ENCODE assay signal across 22 mouse cellular contexts in genomic region chr10:50890621-50891020, GRCm38 (mm10). TPM values are rescaled to one million over a fixed set of nuclear protein-coding genes. Genes with fewer than 3 reads are reported as not detected.
DNase-seq lines count a peak whose midpoint lies in the region; ATAC-seq lines count a peak whose summit lies in the region.
"Had no signal": no experiment of that assay in that cellular context is flagged by ENCODE, and none has a peak within 500 bp of the region (broad histone marks: within the 10 kb centered on the region; RNA-seq: fewer than 3 reads in every experiment).

No protein-coding gene starts in this region.

- ATAC-seq in hindbrain, embryonic 13.5 days (ENCODE audit: low FRiP score), result no peak
- no peak for ATAC-seq in kidney, embryonic 15.5 days (replicated peaks; ENCODE audit: low FRiP score)
- ATAC-seq: forebrain, embryonic 14.5 days; forebrain, embryonic 16.5 days had no signal

- H3K4me3 ChIP-seq in hindbrain, embryonic 10.5 days, result no peak overlapping the region
- no peak overlapping the region for H3K4me3 ChIP-seq in hindbrain, embryonic 13.5 days
- H3K4me3 ChIP-seq in kidney, embryonic 15.5 days (replicated peaks), result no peak overlapping the region
- H3K4me3 ChIP-seq: embryonic facial prominence, embryonic 13.5 days; embryonic facial prominence, embryonic 15.5 days; erythroblast, embryonic 14.5 days; forebrain, embryonic 10.5 days; forebrain, embryonic 12.5 days had no signal

- no peak overlapping the region for H3K9ac ChIP-seq in hindbrain, embryonic 13.5 days
- no peak overlapping the region for H3K9ac ChIP-seq in kidney, embryonic 15.5 days
- H3K9ac ChIP-seq: embryonic facial prominence, embryonic 13.5 days; embryonic facial prominence, embryonic 15.5 days; forebrain, embryonic 12.5 days had no signal

- H3K27me3 ChIP-seq in hindbrain, embryonic 10.5 days (ENCODE audit: insufficient read depth, poor library complexity, severe bottlenecking), result peaks cover 95% of the 10 kb centered on the region
- H3K27me3 ChIP-seq in hindbrain, embryonic 13.5 days, result peaks cover 79% of the 10 kb centered on the region
- H3K27me3 ChIP-seq in kidney, embryonic 15.5 days, result peaks cover 85% of the 10 kb centered on the region

- peaks cover 29% of the 10 kb centered on the region for H3K4me1 ChIP-seq in hindbrain, embryonic 10.5 days (replicated peaks)
- peaks cover 18% of the 10 kb centered on the region for H3K4me1 ChIP-seq in hindbrain, embryonic 13.5 days (replicated peaks)
- H3K4me1 ChIP-seq in kidney, embryonic 15.5 days, result peaks cover 27% of the 10 kb centered on the region

- H3K4me2 ChIP-seq in hindbrain, embryonic 13.5 days, result no peak overlapping the region
- H3K4me2 ChIP-seq in kidney, embryonic 15.5 days, result 0 out of 2 replicates have a peak overlapping the region, but pooled peaks have one; percentile 9
- H3K4me2 ChIP-seq: embryonic facial prominence, embryonic 13.5 days; embryonic facial prominence, embryonic 15.5 days; forebrain, embryonic 12.5 days had no signal

- DNase-seq in hindbrain, embryonic 10.5 days (ENCODE audit: low spot score), result peak; percentile 12
- no peak for DNase-seq in kidney, adult 8-10 months
- DNase-seq: adrenal gland, adult 2 months; adrenal gland, postnatal 10 days; adrenal gland, postnatal 25 days; cerebellum, adult 11 months; cerebellum, adult 18-20 months; cerebellum, adult 8-10 months; cerebellum, adult 9-11 months; cerebellum, postnatal 14 days; cerebellum, postnatal 36 days; embryo, embryonic 11 days had no signal

- H3K9me3 ChIP-seq in hindbrain, embryonic 10.5 days, result no peaks in the 10 kb centered on the region
- H3K9me3 ChIP-seq in hindbrain, embryonic 13.5 days, result no peaks in the 10 kb centered on the region
- no peaks in the 10 kb centered on the region for H3K9me3 ChIP-seq in kidney, embryonic 15.5 days (replicated peaks)
- H3K9me3 ChIP-seq: embryonic facial prominence, embryonic 13.5 days; embryonic facial prominence, embryonic 15.5 days; forebrain, embryonic 10.5 days; forebrain, embryonic 12.5 days had no signal

- WGBS in hindbrain, embryonic 10.5 days, result 10% methylated on average over 6 of the region's 6 CpGs
- 10% methylated on average over 6 of the region's 6 CpGs for WGBS in hindbrain, embryonic 13.5 days
- WGBS in kidney, embryonic 15.5 days, result 23% methylated on average over 6 of the region's 6 CpGs

- no peak overlapping the region for H3K27ac ChIP-seq in hindbrain, embryonic 10.5 days
- H3K27ac ChIP-seq in hindbrain, embryonic 13.5 days, result no peak overlapping the region
- no peak overlapping the region for H3K27ac ChIP-seq in kidney, embryonic 15.5 days
- H3K27ac ChIP-seq: embryonic facial prominence, embryonic 13.5 days; embryonic facial prominence, embryonic 15.5 days; forebrain, embryonic 10.5 days; forebrain, embryonic 12.5 days had no signal

- no peaks in the 10 kb centered on the region for H3K36me3 ChIP-seq in hindbrain, embryonic 10.5 days
- no peaks in the 10 kb centered on the region for H3K36me3 ChIP-seq in hindbrain, embryonic 13.5 days
- H3K36me3 ChIP-seq in kidney, embryonic 15.5 days, result no peaks in the 10 kb centered on the region
- H3K36me3 ChIP-seq: embryonic facial prominence, embryonic 13.5 days; embryonic facial prominence, embryonic 15.5 days; forebrain, embryonic 10.5 days; forebrain, embryonic 12.5 days had no signal

RNA-seq across cellular contexts. Expression of gene Sim1, which starts 3.9 kb away (rescaled TPM):
- polyA plus RNA-seq in hindbrain, embryonic 10.5 days (2016; fragmentation: Nextera tagmentation; extraction: Ambion mirVana), result 0.82 and 0.90 TPM in 2 replicates
- polyA plus RNA-seq in hindbrain, embryonic 13.5 days (2015; fragmentation: Nextera tagmentation; extraction: Ambion mirVana), result 0.10 and 0.13 TPM in 2 replicates
- polyA plus RNA-seq in kidney, embryonic 15.5 days (2015; fragmentation: Nextera tagmentation; extraction: Ambion mirVana), result 10.7 and 11.8 TPM in 2 replicates
- polyA plus RNA-seq: adrenal gland, adult 2 months; C2C12; erythroblast, embryonic 14.5 days had no signal
